Mouse (Mus musculus) urinary bladder, postnatal 10 days (tissue): ENCODE measurements around the gene Nupl2.
A peak's percentile ranks its signal among the peaks of the same experiment; 100 is the strongest.

ENCODE experiments used
- DNase-seq: peaks from one replicate; pipeline ENCODE4 v3.0.0; 2022; ENCODE audit warnings: low spot score

Nupl2 gene

GRCm38 (mm10) chr5:24164789-24165445 lies at the start of gene Nupl2:
TSS of gene Nupl2 (plus strand) at chr5:24164963.
- DNase-seq, result peak; percentile 81

GRCm38 (mm10) chr5:24122221-24122620 lies 42.5 kb upstream of the Nupl2 start:
- DNase-seq, result no peak

GRCm38 (mm10) chr5:24124175-24124574 lies 40.6 kb upstream of the Nupl2 start:
- no peak for DNase-seq

GRCm38 (mm10) chr5:24124579-24125276 lies 40.0 kb upstream of the Nupl2 start:
- DNase-seq, result no peak

GRCm38 (mm10) chr5:24125910-24126636 lies 38.7 kb upstream of the Nupl2 start:
- DNase-seq, result no peak

- DNase-seq, result no peak
Measured at GRCm38 (mm10) chr5:24126967-24127366, 37.8 kb upstream of the Nupl2 start.

- no peak for DNase-seq
Measured at GRCm38 (mm10) chr5:24146964-24147363, 17.8 kb upstream of the Nupl2 start.

GRCm38 (mm10) chr5:24152199-24152598 lies 12.6 kb upstream of the Nupl2 start:
- no peak for DNase-seq

GRCm38 (mm10) chr5:24156774-24157173 lies 8.0 kb upstream of the Nupl2 start:
- DNase-seq, result no peak

GRCm38 (mm10) chr5:24167263-24167662 lies 2.5 kb downstream of the Nupl2 start:
- no peak for DNase-seq

GRCm38 (mm10) chr5:24169881-24170280 lies 5.1 kb downstream of the Nupl2 start:
- DNase-seq, result no peak

- no peak for DNase-seq
Measured at GRCm38 (mm10) chr5:24172092-24172491, 7.3 kb downstream of the Nupl2 start.

- DNase-seq, result no peak
Measured at GRCm38 (mm10) chr5:24181514-24182295, 16.9 kb downstream of the Nupl2 start.

GRCm38 (mm10) chr5:24182296-24182734 lies 17.6 kb downstream of the Nupl2 start:
- no peak for DNase-seq

GRCm38 (mm10) chr5:24183096-24183495 lies 18.3 kb downstream of the Nupl2 start:
- DNase-seq, result no peak

GRCm38 (mm10) chr5:24184011-24184410 lies 19.2 kb downstream of the Nupl2 start:
- DNase-seq, result no peak

GRCm38 (mm10) chr5:24188476-24188875 lies 23.7 kb downstream of the Nupl2 start:
- DNase-seq, result no peak

GRCm38 (mm10) chr5:24191821-24192220 lies 27.1 kb downstream of the Nupl2 start:
- DNase-seq, result no peak

- DNase-seq, result no peak
Measured at GRCm38 (mm10) chr5:24201006-24201405, 36.2 kb downstream of the Nupl2 start.

- no peak for DNase-seq
Measured at GRCm38 (mm10) chr5:24202492-24202891, 37.7 kb downstream of the Nupl2 start.

GRCm38 (mm10) chr5:24203266-24203665 lies 38.5 kb downstream of the Nupl2 start:
- DNase-seq, result no peak

- DNase-seq, result no peak
Measured at GRCm38 (mm10) chr5:24207965-24208364, 43.2 kb downstream of the Nupl2 start.
